8 mouse cellular contexts compared by ENCODE assay signal in genomic region chr7:116323331-116323964, GRCm38 (mm10). TPM values are rescaled to one million over a fixed set of nuclear protein-coding genes. Genes with fewer than 3 reads are reported as not detected.
DNase-seq lines count a peak whose midpoint lies in the region; ATAC-seq and TF ChIP-seq lines count a peak whose summit lies in the region.

No protein-coding gene starts in this region.

- H3K4me1 ChIP-seq in thymus, adult 2 months (replicated peaks; ENCODE audit: control insufficient read depth, insufficient read depth, low read length), result peaks cover 3% of the 10 kb centered on the region; the same call in 1 of the 2 replicates
- no peaks in the 10 kb centered on the region for H3K4me1 ChIP-seq in intestine, embryonic 15.5 days (replicated peaks)
- H3K4me1 ChIP-seq in limb, embryonic 14.5 days (ENCODE audit: control insufficient read depth, insufficient read depth, low read length), result no peaks in the 10 kb centered on the region
- no peaks in the 10 kb centered on the region for H3K4me1 ChIP-seq in midbrain, embryonic 13.5 days (replicated peaks)
- no peaks in the 10 kb centered on the region for H3K4me1 ChIP-seq in stomach, embryonic 15.5 days

- no peak overlapping the region for H3K27ac ChIP-seq in thymus, adult 2 months (ENCODE audit: control insufficient read depth, insufficient read depth, low read length)
- H3K27ac ChIP-seq in intestine, embryonic 15.5 days, result no peak overlapping the region
- H3K27ac ChIP-seq in limb, embryonic 14.5 days (replicated peaks; ENCODE audit: low read depth, low read length), result no peak overlapping the region
- H3K27ac ChIP-seq in midbrain, embryonic 13.5 days, result no peak overlapping the region
- no peak overlapping the region for H3K27ac ChIP-seq in stomach, embryonic 15.5 days

- peak; percentile 59 for DNase-seq in thymus, adult 2 months
- no peak for DNase-seq in thymus, adult 18-20 months
- DNase-seq in gastrocnemius, postnatal 14 days, result peak; percentile 66
- peak; percentile 81 for DNase-seq in limb, embryonic 14.5 days (ENCODE audit: low spot score)

- H3K4me2 ChIP-seq in intestine, embryonic 15.5 days (replicated peaks), result 0 out of 2 replicates have a peak overlapping the region, but pooled peaks have one; percentile 20
- H3K4me2 ChIP-seq in limb, embryonic 14.5 days (replicated peaks; ENCODE audit: low read depth, low read length, severe bottlenecking), result no peak overlapping the region
- no peak overlapping the region for H3K4me2 ChIP-seq in midbrain, embryonic 13.5 days (replicated peaks)
- H3K4me2 ChIP-seq in stomach, embryonic 15.5 days, result peak overlapping the region; percentile 17; the same call in 1 of the 2 replicates

- ATAC-seq in common myeloid progenitor, adult 5-6 weeks (replicated peaks; ENCODE audit: low read depth, poor library complexity, severe bottlenecking), result peak; percentile 92
- ATAC-seq in intestine, embryonic 15.5 days, result peak; percentile 89
- peak; percentile 75; the same call in 1 of the 2 replicates for ATAC-seq in limb, embryonic 14.5 days (ENCODE audit: low FRiP score, low read depth)
- ATAC-seq in midbrain, embryonic 13.5 days, result 0 out of 2 replicates have a peak, but pooled peaks have one; percentile 67
- no peak for ATAC-seq in stomach, embryonic 15.5 days (ENCODE audit: insufficient read depth, low FRiP score, low read depth)

- 46% methylated on average over 10 of the region's 10 CpGs for WGBS in thymus, adult 2 months
- 24% methylated on average over 10 of the region's 10 CpGs for WGBS in intestine, embryonic 15.5 days
- 31% methylated on average over 10 of the region's 10 CpGs for WGBS in limb, embryonic 14.5 days
- 32% methylated on average over 10 of the region's 10 CpGs for WGBS in midbrain, embryonic 13.5 days
- 28% methylated on average over 10 of the region's 10 CpGs for WGBS in stomach, embryonic 15.5 days

- TF ChIP-seq POLR2A in thymus, adult 2 months (IDR thresholded peaks at IDR 0.05; ENCODE audit: control insufficient read depth, extremely low read depth, insufficient read depth, low read length, poor library complexity), result no peak
- no peak for TF ChIP-seq POLR2A in limb, embryonic 14.5 days (IDR thresholded peaks at IDR 0.05; ENCODE audit: borderline replicate concordance, extremely low read depth, insufficient read depth, insufficient read length)

- TF ChIP-seq CTCF in thymus, adult 2 months (IDR thresholded peaks at IDR 0.05; ENCODE audit: borderline replicate concordance, control insufficient read depth, extremely low read depth, insufficient read depth, low read length, poor library complexity), result peak; percentile 74

- intact Hi-C loops in gastrocnemius, postnatal 14 days (cut with DNase I; ENCODE audit: low total_unique reads), result loop anchor here (2.0 to 10.0 kb wide), 2 partner anchors 79 to 169 kb away; no protein-coding TSS in a partner anchor

- no peaks in the 10 kb centered on the region for H3K27me3 ChIP-seq in thymus, adult 2 months (ENCODE audit: control insufficient read depth, insufficient read depth, low read length)
- H3K27me3 ChIP-seq in intestine, embryonic 15.5 days (replicated peaks), result no peaks in the 10 kb centered on the region
- H3K27me3 ChIP-seq in limb, embryonic 14.5 days (ENCODE audit: control insufficient read depth, insufficient read depth, low read length), result no peaks in the 10 kb centered on the region
- H3K27me3 ChIP-seq in midbrain, embryonic 13.5 days, result no peaks in the 10 kb centered on the region
- no peaks in the 10 kb centered on the region for H3K27me3 ChIP-seq in stomach, embryonic 15.5 days (replicated peaks)

- no peak overlapping the region for H3K9ac ChIP-seq in intestine, embryonic 15.5 days
- no peak overlapping the region for H3K9ac ChIP-seq in limb, embryonic 14.5 days (ENCODE audit: low read depth, low read length, severe bottlenecking)
- H3K9ac ChIP-seq in midbrain, embryonic 13.5 days (replicated peaks), result no peak overlapping the region
- H3K9ac ChIP-seq in stomach, embryonic 15.5 days, result no peak overlapping the region

- H3K4me3 ChIP-seq in thymus, adult 2 months (ENCODE audit: control insufficient read depth, insufficient read depth, low read length), result no peak overlapping the region
- no peak overlapping the region for H3K4me3 ChIP-seq in intestine, embryonic 15.5 days (replicated peaks)
- H3K4me3 ChIP-seq in limb, embryonic 14.5 days (replicated peaks; ENCODE audit: low read length), result no peak overlapping the region
- no peak overlapping the region for H3K4me3 ChIP-seq in midbrain, embryonic 13.5 days (replicated peaks)
- no peak overlapping the region for H3K4me3 ChIP-seq in stomach, embryonic 15.5 days (replicated peaks)

- no peaks in the 10 kb centered on the region for H3K36me3 ChIP-seq in thymus, adult 2 months (ENCODE audit: control insufficient read depth, insufficient read depth, low read length)
- no peaks in the 10 kb centered on the region for H3K36me3 ChIP-seq in intestine, embryonic 15.5 days
- peaks cover under 1% of the 10 kb centered on the region; the same call in 1 of the 2 replicates for H3K36me3 ChIP-seq in limb, embryonic 14.5 days (ENCODE audit: control insufficient read depth, insufficient read depth, low read length)
- peaks cover 7% of the 10 kb centered on the region for H3K36me3 ChIP-seq in midbrain, embryonic 13.5 days
- no peaks in the 10 kb centered on the region for H3K36me3 ChIP-seq in stomach, embryonic 15.5 days

- no peaks in the 10 kb centered on the region for H3K9me3 ChIP-seq in intestine, embryonic 15.5 days
- H3K9me3 ChIP-seq in limb, embryonic 14.5 days (ENCODE audit: control insufficient read depth, low read length), result no peaks in the 10 kb centered on the region
- H3K9me3 ChIP-seq in midbrain, embryonic 13.5 days, result no peaks in the 10 kb centered on the region
- no peaks in the 10 kb centered on the region for H3K9me3 ChIP-seq in stomach, embryonic 15.5 days

RNA-seq across cellular contexts. Expression of gene Rps13, which starts 10.5 kb away (rescaled TPM):
- 160 and 185 TPM in 2 replicates for polyA plus RNA-seq in thymus, adult 2 months (2012; rRNA removed)
- total RNA-seq in common myeloid progenitor, adult 5-6 weeks (2017), result 3,813 and 4,005 TPM in 2 replicates
- total RNA-seq in gastrocnemius, postnatal 14 days (2021), result 100 to 1,000 TPM; 287 to 309 TPM
- 829 and 865 TPM in 2 replicates for polyA plus RNA-seq in intestine, embryonic 15.5 days (2015; fragmentation: Nextera tagmentation; extraction: Ambion mirVana)
- polyA plus RNA-seq in limb, embryonic 14.5 days (2012; rRNA removed), result 952 and 1,380 TPM in 2 replicates
- polyA plus RNA-seq in limb, embryonic 14.5 days (2014; fragmentation: Nextera tagmentation; extraction: Ambion mirVana), result 930 and 1,010 TPM in 2 replicates
- polyA plus RNA-seq in midbrain, embryonic 13.5 days (2015; fragmentation: Nextera tagmentation; extraction: Ambion mirVana), result 578 and 624 TPM in 2 replicates
- 728 and 831 TPM in 2 replicates for polyA plus RNA-seq in stomach, embryonic 15.5 days (2015; fragmentation: Nextera tagmentation; extraction: Ambion mirVana)

RNA-seq across cellular contexts. Expression of gene Plekha7, which starts 15.3 kb away (rescaled TPM):
- 24.4 and 26.9 TPM in 2 replicates for polyA plus RNA-seq in thymus, adult 2 months (2012; rRNA removed)
- total RNA-seq in common myeloid progenitor, adult 5-6 weeks (2017), result 1.3 and 3.3 TPM in 2 replicates
- 1 to 10 TPM in 1 of 2 experiments, under 1 TPM in 1; 0.95 to 2.3 TPM for total RNA-seq in gastrocnemius, postnatal 14 days (2021)
- polyA plus RNA-seq in intestine, embryonic 15.5 days (2015; fragmentation: Nextera tagmentation; extraction: Ambion mirVana), result 21.1 and 21.4 TPM in 2 replicates
- polyA plus RNA-seq in limb, embryonic 14.5 days (2012; rRNA removed), result 12.9 and 14.3 TPM in 2 replicates
- 9.2 and 9.9 TPM in 2 replicates for polyA plus RNA-seq in limb, embryonic 14.5 days (2014; fragmentation: Nextera tagmentation; extraction: Ambion mirVana)
- 7.5 and 10.1 TPM in 2 replicates for polyA plus RNA-seq in midbrain, embryonic 13.5 days (2015; fragmentation: Nextera tagmentation; extraction: Ambion mirVana)
- 17.4 and 19.3 TPM in 2 replicates for polyA plus RNA-seq in stomach, embryonic 15.5 days (2015; fragmentation: Nextera tagmentation; extraction: Ambion mirVana)

Comparison
In these comparisons a context has a peak if more than half of its experiments do, and no peak if none do; other contexts are left out.
1. DNase-seq: peak in thymus, adult 2 months (single experiment), gastrocnemius, postnatal 14 days (single experiment) and limb, embryonic 14.5 days (single experiment); none in thymus, adult 18-20 months (0 of 2).
2. H3K4me2 ChIP-seq: peak in intestine, embryonic 15.5 days (single experiment) and stomach, embryonic 15.5 days (single experiment); none in limb, embryonic 14.5 days (single experiment) and midbrain, embryonic 13.5 days (single experiment).